Mouse (Mus musculus): ENCODE measurements at regions not wholly inside any gene's neighbourhood (a gene's known extent, or its start where the extent isn't known, plus 50 kb on each side); places are given as distances from the start of the nearest gene placed in this dataset.
A peak's percentile ranks its signal among the peaks of the same experiment; 100 is the strongest.

GRCm38 (mm10) chr10:95622879-95623517 is 50.3 kb downstream of the Anapc15-ps start:
- Histone ChIP-seq H3K4me3 (ENCODE audit: low read depth, low read length) (no peak overlapping the region), H3K9ac (no peak overlapping the region), H3K9me3 (ENCODE audit: low read depth, low read length) (no peaks in the 10 kb centered on the region), H3K4me1 (ENCODE audit: insufficient read depth) (peaks cover 9% of the 10 kb centered on the region; the same call in 1 of the 2 replicates), H3K27me3 (ENCODE audit: insufficient read depth, low read length) (no peaks in the 10 kb centered on the region), H3K36me3 (ENCODE audit: insufficient read depth) (no peaks in the 10 kb centered on the region), H3K4me2 (no peak overlapping the region), H3K27ac (ENCODE audit: low read depth) (no peak overlapping the region)
- no peak for TF ChIP-seq CTCF (IDR thresholded peaks at IDR 0.05; ENCODE audit: low read depth)
- peak; percentile 21; the same call in 1 of the 2 replicates for ATAC-seq (ENCODE audit: insufficient read depth)
- 17% methylated on average over 2 of the region's 2 CpGs for WGBS
- peak; percentile 44 for DNase-seq

GRCm38 (mm10) chr10:95620796-95621195 is 52.5 kb downstream of the Anapc15-ps start:
- H3K36me3 ChIP-seq (ENCODE audit: insufficient read depth) = no peaks in the 10 kb centered on the region
- no peak overlapping the region for H3K4me3 ChIP-seq (ENCODE audit: low read depth, low read length)
- H3K9ac ChIP-seq = no peak overlapping the region
- peaks cover 9% of the 10 kb centered on the region; the same call in 1 of the 2 replicates for H3K4me1 ChIP-seq (ENCODE audit: insufficient read depth)
- DNase-seq (no peak), ATAC-seq (ENCODE audit: insufficient read depth) (no peak)
- no peaks in the 10 kb centered on the region for H3K9me3 ChIP-seq (ENCODE audit: low read depth, low read length)
- WGBS = 90% methylated on average over 3 of the region's 3 CpGs
- H3K27ac ChIP-seq (ENCODE audit: low read depth) = no peak overlapping the region
- no peaks in the 10 kb centered on the region for H3K27me3 ChIP-seq (ENCODE audit: insufficient read depth, low read length)
- no peak for TF ChIP-seq CTCF (IDR thresholded peaks at IDR 0.05; ENCODE audit: low read depth)
- no peak overlapping the region for H3K4me2 ChIP-seq

GRCm38 (mm10) chr10:95619601-95620000 is 53.6 kb downstream of the Anapc15-ps start:
- ATAC-seq (ENCODE audit: insufficient read depth) = no peak
- no peak overlapping the region for H3K27ac ChIP-seq (ENCODE audit: low read depth)
- TF ChIP-seq CTCF (IDR thresholded peaks at IDR 0.05; ENCODE audit: low read depth) = no peak
- H3K36me3 ChIP-seq (ENCODE audit: insufficient read depth) = no peaks in the 10 kb centered on the region
- no peak overlapping the region for H3K9ac ChIP-seq
- WGBS = 33% methylated on average over 10 of the region's 10 CpGs
- no peak overlapping the region for H3K4me3 ChIP-seq (ENCODE audit: low read depth, low read length)
- no peaks in the 10 kb centered on the region for H3K27me3 ChIP-seq (ENCODE audit: insufficient read depth, low read length)
- H3K4me1 ChIP-seq (ENCODE audit: insufficient read depth) = peaks cover 9% of the 10 kb centered on the region; the same call in 1 of the 2 replicates
- H3K9me3 ChIP-seq (ENCODE audit: low read depth, low read length) = no peaks in the 10 kb centered on the region
- no peak for DNase-seq
- H3K4me2 ChIP-seq = no peak overlapping the region

GRCm38 (mm10) chr10:95618451-95619079 is 54.6 kb upstream of the Nudt4 start:
- H3K4me3 ChIP-seq (ENCODE audit: low read depth, low read length) = no peak overlapping the region
- ATAC-seq (ENCODE audit: insufficient read depth) = no peak
- 46% methylated on average over 9 of the region's 9 CpGs for WGBS
- no peak for TF ChIP-seq CTCF (IDR thresholded peaks at IDR 0.05; ENCODE audit: low read depth)
- no peaks in the 10 kb centered on the region for H3K9me3 ChIP-seq (ENCODE audit: low read depth, low read length)
- H3K27me3 ChIP-seq (ENCODE audit: insufficient read depth, low read length) = no peaks in the 10 kb centered on the region
- DNase-seq = no peak
- no peak overlapping the region for H3K4me2 ChIP-seq
- H3K36me3 ChIP-seq (ENCODE audit: insufficient read depth) = no peaks in the 10 kb centered on the region
- no peak overlapping the region for H3K9ac ChIP-seq
- H3K27ac ChIP-seq (ENCODE audit: low read depth) = no peak overlapping the region
- peaks cover 5% of the 10 kb centered on the region; the same call in 1 of the 2 replicates for H3K4me1 ChIP-seq (ENCODE audit: insufficient read depth)

- DNase-seq = no peak
Measured at GRCm38 (mm10) chr10:95616821-95617220, 52.9 kb upstream of the Nudt4 start.

GRCm38 (mm10) chr10:95615849-95616650 is 52.1 kb upstream of the Nudt4 start:
- Histone ChIP-seq H3K4me2 (no peak overlapping the region), H3K9me3 (ENCODE audit: low read depth, low read length) (no peaks in the 10 kb centered on the region), H3K36me3 (ENCODE audit: insufficient read depth) (no peaks in the 10 kb centered on the region), H3K4me1 (ENCODE audit: insufficient read depth) (peaks cover 5% of the 10 kb centered on the region; the same call in 1 of the 2 replicates), H3K4me3 (ENCODE audit: low read depth, low read length) (no peak overlapping the region), H3K9ac (no peak overlapping the region), H3K27me3 (ENCODE audit: insufficient read depth, low read length) (no peaks in the 10 kb centered on the region), H3K27ac (ENCODE audit: low read depth) (no peak overlapping the region)
- DNase-seq = no peak
- no peak for ATAC-seq (ENCODE audit: insufficient read depth)
- TF ChIP-seq CTCF (IDR thresholded peaks at IDR 0.05; ENCODE audit: low read depth) = no peak
- WGBS = 71% methylated on average over 25 of the region's 25 CpGs

More at GRCm38 (mm10) chr10:95616821-95617220, 52.9 kb upstream of the Nudt4 start:
- ATAC-seq (ENCODE audit: insufficient read depth) = no peak
- H3K9me3 ChIP-seq (ENCODE audit: low read depth, low read length) = no peaks in the 10 kb centered on the region
- no peaks in the 10 kb centered on the region for H3K27me3 ChIP-seq (ENCODE audit: insufficient read depth, low read length)
- no peaks in the 10 kb centered on the region; the same call in 1 of the 2 replicates for H3K4me1 ChIP-seq (ENCODE audit: insufficient read depth)
- no peak overlapping the region for H3K4me2 ChIP-seq
- WGBS = 80% methylated on average over 5 of the region's 5 CpGs
- TF ChIP-seq CTCF (IDR thresholded peaks at IDR 0.05; ENCODE audit: low read depth) = no peak
- no peak overlapping the region for H3K9ac ChIP-seq
- no peak overlapping the region for H3K27ac ChIP-seq (ENCODE audit: low read depth)
- H3K4me3 ChIP-seq (ENCODE audit: low read depth, low read length) = no peak overlapping the region
- no peaks in the 10 kb centered on the region for H3K36me3 ChIP-seq (ENCODE audit: insufficient read depth)
